10 mouse cellular contexts compared by ENCODE assay signal in the genomic region with DNA sequence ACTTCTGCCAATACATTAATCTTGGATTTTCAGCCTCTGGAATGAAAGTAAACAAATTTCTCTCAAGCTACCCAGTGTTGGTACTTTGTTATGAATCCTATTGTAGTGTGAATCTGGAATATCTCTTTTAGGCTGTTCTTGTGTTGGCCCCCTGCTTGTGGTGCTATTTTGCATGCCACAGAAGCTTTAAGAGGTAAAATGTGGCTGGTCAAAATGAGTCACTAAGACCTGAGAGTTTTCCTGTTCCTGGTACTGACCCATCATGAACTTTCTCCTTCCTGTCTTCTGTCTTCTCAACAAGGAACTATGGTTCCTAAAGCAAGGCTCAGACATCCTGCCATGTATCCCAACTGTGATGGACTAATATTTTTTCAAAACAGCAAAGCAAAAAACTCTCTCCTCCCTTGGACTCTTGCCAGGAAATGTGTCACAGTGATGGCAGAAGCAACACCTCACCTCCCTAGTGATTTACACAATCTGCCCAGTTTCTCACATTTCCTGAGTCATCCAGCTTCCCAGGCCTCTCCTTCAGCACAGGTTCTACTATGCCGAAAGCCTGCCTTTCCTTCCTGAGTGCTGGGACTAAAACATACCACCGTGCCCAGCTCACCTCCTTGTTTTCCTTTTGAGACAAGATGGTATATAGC. TPM values are rescaled to one million over a fixed set of nuclear protein-coding genes. Genes with fewer than 3 reads are reported as not detected.
DNase-seq lines count a peak whose midpoint lies in the region; ATAC-seq lines count a peak whose summit lies in the region.
"Had no signal": no experiment of that assay in that cellular context is flagged by ENCODE, and none has a peak within 500 bp of the region (broad histone marks: within the 10 kb centered on the region; RNA-seq: fewer than 3 reads in every experiment).

No protein-coding gene starts in this region.

- no peak for ATAC-seq in megakaryocyte, adult 5-6 weeks (ENCODE audit: poor library complexity, severe bottlenecking)
- no peak for ATAC-seq in CD4-positive, CD25-positive, alpha-beta regulatory T cell, adult 4 months
- ATAC-seq: lung, postnatal 0 days had no signal

- DNase-seq in adrenal gland, postnatal 14 days: peak; percentile 21
- no peak for DNase-seq in adrenal gland, postnatal 25 days
- peak; percentile 48 for DNase-seq in 3134 (ENCODE audit: extremely low read depth, insufficient read length, low spot score)
- peak; percentile 61 for DNase-seq in cerebellum, adult 9-10 months
- DNase-seq in layer of hippocampus, postnatal 10 days (ENCODE audit: low spot score in 2 of 2): peak; percentile 8 to 21
- DNase-seq in thymus, postnatal 14 days: no peak
- DNase-seq: B cell, adult 2 months had no signal

RNA-seq across cellular contexts. Expression of a gene that starts 12.1 kb away (rescaled TPM):
- total RNA-seq in adrenal gland, postnatal 14 days (2021): 10.1 and 10.2 TPM in 2 replicates
- 13.2 and 17.4 TPM in 2 replicates for total RNA-seq in adrenal gland, postnatal 25 days (2021)
- total RNA-seq in layer of hippocampus, postnatal 10 days (2021): 10 to 100 TPM; 11.7 to 14.0 TPM
- total RNA-seq in megakaryocyte, adult 5-6 weeks (2015): 1.1 and 2.1 TPM in 2 replicates
- total RNA-seq in megakaryocyte, adult 5-6 weeks (2017): 2.0 and 3.0 TPM in 2 replicates
- 10 to 100 TPM in 1 of 2 experiments, 1 to 10 TPM in 1; 9.3 to 13.4 TPM for polyA plus RNA-seq in CD4-positive, CD25-positive, alpha-beta regulatory T cell, adult 4 months (2017; shearing (Covaris generic))

RNA-seq across cellular contexts. Expression of a gene that starts 23.2 kb away (rescaled TPM):
- 24.4 and 31.5 TPM in 2 replicates for total RNA-seq in adrenal gland, postnatal 14 days (2021)
- 32.9 and 36.9 TPM in 2 replicates for total RNA-seq in adrenal gland, postnatal 25 days (2021)
- 10 to 100 TPM; 24.4 to 25.2 TPM for total RNA-seq in layer of hippocampus, postnatal 10 days (2021)
- 19.0 and 21.2 TPM in 2 replicates for total RNA-seq in megakaryocyte, adult 5-6 weeks (2015)
- 17.3 and 21.6 TPM in 2 replicates for total RNA-seq in megakaryocyte, adult 5-6 weeks (2017)
- 1 to 10 TPM; 8.0 to 8.1 TPM for polyA plus RNA-seq in CD4-positive, CD25-positive, alpha-beta regulatory T cell, adult 4 months (2017; shearing (Covaris generic))

RNA-seq across cellular contexts. Expression of a gene that starts 34.6 kb away (rescaled TPM):
- total RNA-seq in adrenal gland, postnatal 14 days (2021): 28.3 and 31.4 TPM in 2 replicates
- 20.9 and 24.4 TPM in 2 replicates for total RNA-seq in adrenal gland, postnatal 25 days (2021)
- total RNA-seq in layer of hippocampus, postnatal 10 days (2021): 10 to 100 TPM; 38.3 to 39.4 TPM
- 23.0 and 25.2 TPM in 2 replicates for total RNA-seq in megakaryocyte, adult 5-6 weeks (2015)
- total RNA-seq in megakaryocyte, adult 5-6 weeks (2017): 22.6 and 23.5 TPM in 2 replicates
- 10 to 100 TPM; 30.2 to 33.1 TPM for polyA plus RNA-seq in CD4-positive, CD25-positive, alpha-beta regulatory T cell, adult 4 months (2017; shearing (Covaris generic))

RNA-seq across cellular contexts. Expression of a gene that starts 42.1 kb away (rescaled TPM):
- 0.11 and 0.15 TPM in 2 replicates for total RNA-seq in adrenal gland, postnatal 14 days (2021)
- total RNA-seq in adrenal gland, postnatal 25 days (2021): not detected in 2 replicates
- total RNA-seq in layer of hippocampus, postnatal 10 days (2021): 1 to 10 TPM; 6.0 to 9.6 TPM
- not detected in 2 replicates for total RNA-seq in megakaryocyte, adult 5-6 weeks (2015)
- total RNA-seq in megakaryocyte, adult 5-6 weeks (2017): not detected in 2 replicates
- not detected for polyA plus RNA-seq in CD4-positive, CD25-positive, alpha-beta regulatory T cell, adult 4 months (2017; shearing (Covaris generic))

Comparison
In these comparisons a context has a peak if more than half of its experiments do, and no peak if none do; other contexts are left out.
1. DNase-seq: peak in adrenal gland, postnatal 14 days (single experiment), 3134 (single experiment), cerebellum, adult 9-10 months (single experiment) and layer of hippocampus, postnatal 10 days (2 of 2); none in adrenal gland, postnatal 25 days (single experiment) and thymus, postnatal 14 days (single experiment).